Mouse (Mus musculus) CH12.LX (cell line): ENCODE measurements around the gene Ankrd39.

Experiments
- CTCF ChIP-seq, 2 experiments: IDR thresholded peaks in 1 of 2; conservative IDR thresholded peaks in 1 of 2; 2 replicates each; pipeline ENCODE4 v1.5.1; 2011 to 2012; ENCODE audit warnings: low read depth in 2 of 2, low read length in 2 of 2, improper control_type of control experiment in 1 of 2, inconsistent platforms in 1 of 2, mild to moderate bottlenecking in 1 of 2, moderate library complexity in 1 of 2
- KAT2A ChIP-seq: IDR thresholded peaks from 2 replicates; pipeline ENCODE4 v1.6.1; 2012; ENCODE audit warnings: low read length, improper control_type of control experiment, inconsistent platforms; ENCODE audit not compliant: insufficient replicate concordance
- MAX ChIP-seq: IDR thresholded peaks from 2 replicates; pipeline ENCODE4 v1.6.1; 2011; ENCODE audit warnings: low read length, improper control_type of control experiment
- MEF2A ChIP-seq: IDR thresholded peaks from 2 replicates; pipeline ENCODE4 v1.6.1; 2014; ENCODE audit warnings: low read depth, mild to moderate bottlenecking, inconsistent platforms, low read length, improper control_type of control experiment, borderline replicate concordance
- POLR2A ChIP-seq: IDR thresholded peaks from 2 replicates; pipeline ENCODE4 v1.6.1; 2011; ENCODE audit warnings: low read depth, mild to moderate bottlenecking, improper control_type of control experiment, low read length
- SMC3 ChIP-seq: IDR thresholded peaks from 2 replicates; pipeline ENCODE4 v1.6.1; 2011; ENCODE audit warnings: low read depth, low read length, improper control_type of control experiment
- TCF12 ChIP-seq: IDR thresholded peaks from 2 replicates; pipeline ENCODE4 v1.6.1; 2014; ENCODE audit warnings: low read depth, mild to moderate bottlenecking, inconsistent platforms, low read length, improper control_type of control experiment

GRCm38 (mm10) chr1:36511289-36512021 lies 35.8 kb downstream of the Ankrd39 start, which contains the start of gene Cnnm3:
- TF ChIP-seq POLR2A (peak; percentile 77), CTCF (conservative IDR thresholded peaks at IDR 0.05 in 1 of 2, IDR thresholded peaks at IDR 0.05 in 1 of 2; ENCODE audit: low read depth in 2 of 2, low read length in 2 of 2) (peak in 1 of 2 experiments; percentile 55; a peak in 2 of 4 replicates), MEF2A (no peak), TCF12 (peak; percentile 72), MAX (no peak), KAT2A (peak; percentile 50; the same call in 1 of the 2 replicates), SMC3 (no peak)
